Mouse (Mus musculus) left cerebral cortex, postnatal 25 days (tissue): ENCODE data around the gene Acta1. TPM values are rescaled to one million over a fixed set of nuclear protein-coding genes. Genes with fewer than 3 reads are reported as not detected.

Experiments
- DNase-seq, 2 experiments: peaks; one replicate each; pipeline ENCODE4 v3.0.0; 2022; ENCODE audit warnings: low spot score in 2 of 2, mixed read lengths in 1 of 2
- intact Hi-C: fragments of 180-260 bp; cut with DNase I; formaldehyde crosslinking; loops from one replicate; pipeline ENCODE4 v1.15.1; 2025
- total RNA-seq, 2 experiments: library from RNA; stranded (reverse); gene quantifications; 2 replicates each; pipeline ENCODE4 v1.2.3; 2021

Acta1 gene
- total RNA-seq, result 10 to 100 TPM; 12.1 to 13.9 TPM

DNA sequence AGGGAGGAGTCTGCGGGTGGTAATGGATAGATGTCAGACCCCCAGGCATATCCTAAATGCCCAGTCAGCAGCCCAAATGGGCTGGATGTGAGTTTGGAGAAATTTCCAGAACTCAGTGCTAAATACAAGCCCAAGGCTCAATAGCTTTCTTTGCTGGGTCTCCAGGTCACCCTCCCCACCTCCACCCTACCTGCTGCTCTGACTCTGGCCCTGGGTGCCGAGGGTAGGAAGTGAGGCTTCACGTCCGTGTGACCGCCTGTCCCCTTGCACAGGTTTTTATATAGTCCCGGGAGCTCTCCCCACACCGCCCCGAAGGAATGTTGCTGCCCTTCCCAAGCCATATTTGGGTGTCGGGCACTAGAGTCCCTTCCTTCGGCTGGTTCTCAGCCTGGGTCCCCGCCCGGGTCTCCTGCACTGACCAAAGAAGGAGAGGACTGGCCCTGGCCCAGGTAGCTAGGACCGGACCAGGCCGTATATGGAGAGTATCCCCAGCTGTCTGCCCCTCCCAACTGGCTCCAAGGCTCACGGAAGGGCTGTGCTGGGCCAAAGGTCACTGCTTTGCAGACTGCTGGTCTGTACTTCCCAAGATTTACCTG, at the start of gene Acta1:
Gene Acta1, minus strand, starts transcription at position 250 of the 596 bp plus-strand sequence.
- intact Hi-C loops, result no loop called here
- DNase-seq, result no peak

DNA sequence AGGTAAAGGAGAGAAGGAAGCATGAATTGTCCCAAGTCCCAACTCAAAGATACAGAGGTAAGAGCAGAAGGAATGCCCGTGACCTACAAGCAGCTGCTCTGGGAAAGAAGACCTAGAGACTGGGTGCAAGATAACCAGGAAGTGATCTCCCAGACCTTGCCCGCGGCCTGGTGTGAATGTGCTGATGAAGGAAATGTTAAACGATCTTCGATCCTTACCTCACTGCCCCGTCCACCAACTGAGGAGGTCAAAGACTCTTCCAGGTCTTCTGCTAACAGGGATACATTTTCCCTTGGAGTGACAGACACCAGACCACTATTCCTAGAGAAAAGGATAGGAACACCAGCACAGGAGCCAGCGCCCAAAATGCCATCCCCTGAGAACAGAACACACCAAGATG, 34.5 kb upstream of the Acta1 start:
- DNase-seq, result no peak
- intact Hi-C loops, result no loop called here

DNA sequence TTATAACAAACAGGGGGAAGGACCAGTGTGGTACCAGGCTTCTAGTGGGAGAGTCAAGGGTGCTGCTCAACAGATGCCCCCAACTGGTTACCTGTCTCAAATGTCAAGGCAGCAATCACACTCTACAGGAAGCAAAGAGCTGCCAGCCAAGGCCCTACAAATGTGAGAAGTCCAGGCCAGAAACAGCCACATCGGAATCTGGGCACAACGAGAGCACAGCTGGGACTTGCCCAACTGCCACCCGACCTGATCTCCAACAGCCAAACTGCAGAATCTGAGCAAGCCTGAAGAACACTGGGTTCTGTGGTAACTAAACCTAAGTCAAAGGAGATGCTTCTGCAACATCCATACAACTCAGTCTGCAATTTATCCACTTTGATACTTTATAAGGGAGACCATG, 31.1 kb upstream of the Acta1 start:
- no peak for DNase-seq
- intact Hi-C loops, result no loop called here

DNA sequence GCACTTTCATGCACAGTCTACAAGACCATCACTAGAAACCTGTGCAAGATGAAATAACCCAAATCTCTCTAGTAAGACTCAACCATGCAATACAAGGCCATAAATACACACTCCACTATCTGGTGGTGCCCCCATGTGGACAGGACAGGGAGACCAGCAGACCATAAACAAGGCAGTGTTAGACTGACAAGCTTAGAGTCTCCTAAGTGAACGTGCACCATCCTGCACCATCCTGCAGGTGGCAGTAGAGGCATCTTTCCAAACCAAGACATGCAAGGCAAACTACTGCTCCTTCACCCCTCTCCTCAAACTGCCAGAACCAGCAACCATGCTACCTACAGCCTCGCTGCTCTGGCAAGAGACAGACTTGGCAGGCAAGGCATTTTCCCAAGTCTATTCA, 30.2 kb upstream of the Acta1 start:
- intact Hi-C loops, result loop anchor here (5.0 kb wide), 2 partner anchors 132 to 423 kb away; no protein-coding TSS in a partner anchor

DNA sequence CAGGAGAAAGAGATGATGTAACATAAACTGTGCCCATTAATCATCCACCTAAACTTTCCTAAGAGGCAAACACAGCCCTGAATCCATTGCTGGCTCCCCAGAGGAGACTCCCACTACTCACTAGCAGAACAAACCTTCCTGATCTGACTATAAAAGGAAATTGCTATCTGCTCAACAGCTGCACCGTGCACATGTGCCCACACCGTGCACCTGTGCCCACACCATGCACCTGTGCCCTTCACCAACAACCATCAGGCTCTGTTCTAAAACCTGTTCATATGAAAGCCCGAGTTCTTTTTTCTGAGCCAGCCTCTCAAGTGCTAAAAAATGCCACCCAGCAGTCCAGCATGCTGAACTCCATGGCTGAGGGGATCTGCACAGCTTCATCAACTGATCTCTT, 20.1 kb upstream of the Acta1 start:
- intact Hi-C loops, result no loop called here
- no peak for DNase-seq

More for the DNA sequence above, 30.2 kb upstream of the Acta1 start:
- peak; percentile 83 to 95 for DNase-seq

DNA sequence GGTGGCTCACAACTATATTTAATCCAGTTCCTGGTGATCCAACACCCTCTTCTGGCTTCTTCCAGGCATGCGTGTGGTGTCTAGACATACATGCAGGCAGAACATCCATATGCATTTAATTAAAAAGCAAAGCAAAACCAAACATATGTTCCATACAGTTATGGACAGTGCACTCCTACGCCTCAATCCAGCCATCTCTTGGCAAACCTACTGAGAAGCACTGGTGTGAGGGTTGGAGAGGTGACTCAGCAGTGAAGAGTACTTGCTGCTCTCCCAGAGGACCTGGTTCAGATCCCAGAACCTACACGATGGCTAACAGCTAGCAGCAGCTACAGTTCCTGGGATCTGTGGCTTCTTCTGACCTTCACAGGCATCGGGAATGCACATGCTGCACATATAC, 17.7 kb upstream of the Acta1 start:
- intact Hi-C loops, result loop anchor here (2.0 kb wide), 1 partner anchor 71 kb away; no protein-coding TSS in a partner anchor
- peak in 1 of 2 experiments; percentile 87 for DNase-seq

DNA sequence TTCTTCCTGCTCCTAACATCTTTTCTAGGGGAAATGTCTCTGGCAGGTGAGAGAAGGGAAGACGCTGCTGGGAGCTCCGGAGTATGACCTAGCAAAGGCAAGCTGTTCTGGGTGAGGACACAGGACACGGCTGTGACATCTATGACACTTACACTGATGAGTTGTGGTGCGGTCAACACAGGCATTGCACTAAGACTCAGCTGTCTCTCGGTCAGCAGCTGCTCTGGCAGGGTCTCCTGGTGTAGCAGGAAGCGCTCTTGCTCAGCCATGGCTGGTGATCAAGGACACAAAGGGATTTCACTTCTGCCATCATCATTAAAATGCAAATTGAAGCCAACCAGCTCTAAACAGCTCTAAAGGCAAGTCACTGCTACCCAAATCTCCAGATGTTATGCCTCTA, 13.1 kb upstream of the Acta1 start:
- intact Hi-C loops, result no loop called here
- no peak for DNase-seq

DNA sequence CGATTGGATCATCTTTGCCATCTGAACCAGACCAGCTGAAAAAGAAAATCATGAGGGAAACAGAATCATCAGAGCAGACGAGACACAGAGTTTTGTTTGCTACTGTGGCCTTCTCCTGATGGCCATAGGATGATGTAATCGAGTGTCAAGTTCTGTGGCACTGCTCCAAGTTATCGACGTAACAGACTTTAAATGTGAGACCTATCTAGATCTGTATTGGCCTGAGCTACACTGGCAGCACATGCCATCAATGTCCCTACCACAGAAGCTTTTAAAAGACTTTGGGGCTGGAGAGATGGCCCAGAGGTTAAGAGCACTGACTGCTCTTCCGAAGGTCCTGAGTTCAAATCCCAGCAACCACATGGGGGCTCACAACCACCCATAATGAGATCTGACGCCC, 8.1 kb upstream of the Acta1 start:
- no peak for DNase-seq
- intact Hi-C loops, result no loop called here

DNA sequence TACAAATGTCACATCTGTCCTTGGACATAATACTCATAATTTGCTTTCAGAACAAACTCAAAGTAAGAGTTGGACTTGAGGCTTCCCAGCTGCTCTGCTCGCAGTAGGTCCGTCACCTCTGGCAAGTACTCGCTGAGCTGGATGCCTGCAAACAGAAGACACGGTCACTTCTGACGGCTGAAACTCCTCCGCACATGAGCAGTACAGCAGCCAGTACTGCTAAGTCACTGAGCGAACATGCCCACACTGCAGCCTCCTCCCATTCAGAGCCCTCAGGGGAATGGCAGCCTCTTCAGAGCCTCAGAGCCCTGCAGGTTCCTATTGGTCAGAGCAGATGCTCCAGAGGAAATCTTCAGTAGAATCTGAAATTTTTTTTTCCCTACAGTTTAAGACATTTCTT, 4.8 kb upstream of the Acta1 start:
- intact Hi-C loops, result no loop called here
- DNase-seq, result peak in 1 of 2 experiments; percentile 71

DNA sequence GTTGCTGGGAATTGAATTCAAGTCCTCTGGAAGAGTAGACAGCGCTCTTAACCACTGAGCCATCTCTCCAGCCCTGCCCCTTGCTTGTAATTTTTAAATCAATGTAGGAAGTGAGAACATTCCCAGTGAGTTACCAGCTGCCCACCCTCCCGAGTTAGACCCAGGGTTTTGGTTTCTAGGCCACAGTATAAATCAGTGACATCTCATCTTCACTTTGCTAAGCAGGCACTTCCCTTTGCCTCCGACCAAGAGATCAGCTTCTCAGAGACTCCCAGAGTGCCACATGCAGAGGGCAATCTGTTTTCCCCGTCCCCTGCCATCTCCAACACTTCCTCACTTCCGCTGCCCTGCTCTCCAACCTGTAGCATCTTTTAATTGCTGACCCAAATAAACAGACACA, 4.0 kb upstream of the Acta1 start:
- intact Hi-C loops, result no loop called here
- DNase-seq, result peak in 1 of 2 experiments; percentile 57

DNA sequence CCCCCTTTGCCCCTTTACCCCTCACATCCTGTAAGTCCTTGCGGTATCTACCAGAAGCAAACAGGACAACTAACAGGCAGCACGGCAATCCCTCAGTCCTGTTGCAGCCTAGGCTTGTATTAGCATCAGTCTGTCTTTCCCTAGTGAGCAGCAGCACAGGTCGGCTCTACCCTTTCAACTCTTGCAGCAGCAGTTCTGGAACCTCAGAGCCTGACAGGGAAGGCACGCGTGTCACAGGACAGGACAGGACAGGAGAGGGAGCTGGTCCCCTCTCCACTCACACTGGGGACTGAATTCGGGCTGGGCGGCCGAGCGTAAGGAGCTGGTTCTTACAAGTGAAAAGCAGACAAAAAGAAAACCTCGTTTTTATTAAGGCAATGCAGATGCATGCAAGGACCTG, 2.2 kb upstream of the Acta1 start:
- DNase-seq, result no peak
- intact Hi-C loops, result no loop called here

DNA sequence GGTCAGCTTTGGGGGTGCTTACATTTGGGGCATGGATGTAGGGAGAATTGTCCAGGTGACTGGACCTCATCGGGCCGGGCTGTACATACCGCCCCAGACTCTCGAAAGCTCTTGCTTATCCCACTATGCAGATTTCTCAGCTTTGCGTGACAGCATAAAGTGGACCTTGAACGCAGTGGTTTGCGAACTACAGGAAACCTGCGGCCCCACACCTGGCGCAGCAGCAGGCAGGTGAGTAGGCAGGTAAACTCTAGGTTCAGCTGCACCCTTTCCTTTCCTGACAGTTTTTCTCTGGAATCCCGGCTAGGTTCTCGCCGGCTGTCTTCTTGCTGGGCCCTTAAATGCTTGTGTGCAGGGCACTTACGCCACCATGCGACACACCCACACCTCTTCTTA, 1.8 kb upstream of the Acta1 start:
- intact Hi-C loops, result no loop called here
- no peak for DNase-seq

DNA sequence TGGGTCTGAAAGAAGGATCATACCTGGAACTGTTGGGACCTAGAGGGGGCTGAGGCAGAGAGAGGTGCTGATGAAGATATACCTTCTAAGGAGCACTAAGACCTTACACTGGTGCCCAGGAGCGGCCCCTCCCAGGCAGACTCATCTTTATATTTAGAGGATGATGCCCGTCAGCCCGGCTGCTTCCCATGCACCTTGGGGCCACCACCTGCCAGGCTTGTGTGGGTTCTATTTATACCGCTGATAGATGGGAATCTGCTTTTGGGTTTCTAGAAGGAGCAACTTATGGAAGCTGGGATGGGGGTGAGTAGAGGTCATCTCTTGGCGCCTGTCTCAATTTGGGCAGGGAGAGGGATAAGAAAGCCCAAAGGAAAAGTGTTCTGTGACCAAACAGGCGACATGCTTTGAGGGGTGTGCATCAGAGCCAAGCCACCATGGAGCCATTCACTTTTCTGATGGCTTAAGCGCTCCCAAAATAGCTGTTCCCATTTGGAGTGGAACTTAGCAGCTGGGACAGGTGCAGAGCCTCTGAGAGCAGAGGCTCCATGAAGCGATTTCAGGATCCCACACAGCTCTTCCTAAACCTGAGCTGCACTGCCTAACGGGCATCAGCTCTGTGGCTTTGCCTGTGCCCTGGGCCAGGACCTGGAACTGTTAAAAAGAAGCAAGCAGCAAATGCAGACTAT, 1.3 kb upstream of the Acta1 start:
- DNase-seq, result no peak
- intact Hi-C loops, result no loop called here

DNA sequence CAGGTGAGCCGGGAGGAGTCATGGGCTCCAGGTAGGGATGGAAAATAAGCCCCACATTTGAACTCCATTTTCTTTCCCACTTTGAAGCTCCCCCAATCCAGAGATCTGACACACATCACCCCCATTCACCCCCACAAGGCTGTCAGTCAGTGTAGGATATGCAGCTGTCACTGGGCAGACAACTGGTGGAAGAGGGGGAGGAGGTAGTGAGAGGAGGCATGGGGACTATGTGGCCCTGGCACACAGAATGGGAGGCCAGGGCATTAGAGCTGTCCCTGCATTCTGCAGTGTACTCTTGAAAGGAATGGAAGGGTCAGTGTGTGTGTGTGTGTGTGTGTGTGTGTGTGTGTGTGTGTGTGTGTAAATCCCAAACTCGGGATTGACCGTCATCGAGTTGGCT, 679 bp upstream of the Acta1 start:
- DNase-seq, result no peak
- intact Hi-C loops, result no loop called here

DNA sequence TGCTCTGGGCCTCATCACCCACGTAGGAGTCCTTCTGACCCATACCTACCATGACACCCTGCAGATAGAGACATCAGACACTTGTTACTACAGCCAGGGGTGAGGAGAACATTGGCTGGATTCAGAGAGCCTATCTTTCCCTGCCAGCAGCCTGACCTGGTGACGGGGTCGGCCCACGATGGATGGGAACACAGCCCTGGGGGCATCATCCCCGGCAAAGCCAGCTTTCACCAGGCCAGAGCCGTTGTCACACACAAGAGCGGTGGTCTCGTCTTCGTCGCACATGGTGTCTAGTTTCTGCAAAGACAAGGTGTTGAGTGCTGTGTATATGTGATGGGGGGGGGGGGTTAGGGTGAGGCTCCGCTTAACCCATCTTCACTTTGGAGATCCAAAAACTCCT, 1.1 kb downstream of the Acta1 start:
- intact Hi-C loops, result no loop called here
- no peak for DNase-seq

DNA sequence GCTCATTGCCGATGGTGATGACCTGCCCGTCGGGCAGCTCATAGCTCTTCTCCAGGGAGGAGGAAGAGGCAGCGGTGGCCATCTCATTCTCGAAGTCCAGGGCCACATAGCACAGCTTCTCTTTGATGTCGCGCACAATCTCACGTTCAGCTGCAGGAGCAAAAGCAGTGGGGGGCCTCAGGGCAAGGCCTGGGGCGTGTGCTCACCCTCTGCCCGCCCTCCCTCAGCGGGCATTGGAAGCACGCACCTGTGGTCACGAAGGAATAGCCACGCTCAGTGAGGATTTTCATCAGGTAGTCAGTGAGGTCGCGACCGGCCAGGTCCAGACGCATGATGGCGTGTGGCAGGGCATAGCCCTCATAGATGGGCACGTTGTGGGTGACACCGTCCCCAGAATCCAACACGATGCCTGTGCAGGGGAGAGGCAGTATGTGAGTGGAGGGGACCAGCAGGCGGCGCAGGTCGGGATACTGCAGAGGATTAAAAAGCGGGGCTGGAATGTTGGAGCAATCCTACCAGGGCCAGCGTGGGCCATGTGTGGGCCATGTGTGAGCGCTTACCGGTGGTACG, 1.9 kb downstream of the Acta1 start:
- DNase-seq, result peak in 1 of 2 experiments; percentile 55
- intact Hi-C loops, result no loop called here

DNA sequence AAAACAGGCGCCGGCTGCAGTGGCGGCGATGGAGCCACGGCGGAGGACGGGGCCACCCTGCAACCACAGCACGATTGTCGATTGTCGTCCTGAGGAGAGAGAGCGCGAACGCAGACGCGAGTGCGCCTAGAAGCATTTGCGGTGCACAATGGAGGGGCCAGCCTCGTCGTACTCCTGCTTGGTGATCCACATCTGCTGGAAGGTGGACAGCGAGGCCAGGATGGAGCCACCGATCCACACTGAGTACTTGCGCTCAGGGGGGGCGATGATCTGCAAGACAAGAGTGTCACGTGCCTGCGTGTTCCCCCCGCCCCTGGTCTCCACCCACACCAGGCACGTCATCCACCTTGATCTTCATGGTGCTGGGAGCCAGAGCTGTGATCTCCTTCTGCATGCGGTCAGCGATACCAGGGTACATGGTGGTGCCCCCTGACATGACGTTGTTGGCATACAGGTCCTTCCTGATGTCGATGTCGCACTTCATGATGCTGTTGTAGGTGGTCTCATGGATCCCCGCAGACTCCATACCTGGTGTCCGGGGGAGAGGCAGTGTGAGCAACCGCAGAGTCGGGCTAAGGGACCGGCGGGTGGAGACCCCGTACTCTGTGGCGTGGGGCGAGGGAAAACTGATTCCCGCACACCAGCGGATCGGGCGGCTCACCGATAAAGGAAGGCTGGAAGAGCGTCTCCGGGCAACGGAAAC, 2.5 kb downstream of the Acta1 start:
- intact Hi-C loops, result no loop called here
- DNase-seq, result peak; percentile 86 to 94

DNA sequence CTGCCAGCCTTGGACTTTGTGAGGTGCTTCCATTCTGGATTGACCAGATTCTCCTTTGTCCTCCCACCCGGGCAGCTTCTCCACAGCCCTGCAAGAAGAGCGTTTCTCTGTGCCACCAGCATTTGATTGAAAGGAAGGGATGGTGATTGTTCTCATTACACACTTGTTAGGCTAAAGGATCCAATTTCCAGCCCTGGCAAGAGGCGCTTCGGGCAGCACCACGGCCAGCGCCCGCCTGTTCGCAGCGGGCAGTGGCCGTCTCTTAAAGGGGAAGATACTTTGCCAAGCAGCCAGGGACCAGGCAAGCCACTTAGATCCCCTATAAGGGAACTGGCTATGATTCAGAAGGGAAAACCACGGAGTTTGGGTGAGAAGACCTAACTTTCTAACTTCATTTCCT, 3.3 kb downstream of the Acta1 start:
- intact Hi-C loops, result no loop called here
- DNase-seq, result no peak

DNA sequence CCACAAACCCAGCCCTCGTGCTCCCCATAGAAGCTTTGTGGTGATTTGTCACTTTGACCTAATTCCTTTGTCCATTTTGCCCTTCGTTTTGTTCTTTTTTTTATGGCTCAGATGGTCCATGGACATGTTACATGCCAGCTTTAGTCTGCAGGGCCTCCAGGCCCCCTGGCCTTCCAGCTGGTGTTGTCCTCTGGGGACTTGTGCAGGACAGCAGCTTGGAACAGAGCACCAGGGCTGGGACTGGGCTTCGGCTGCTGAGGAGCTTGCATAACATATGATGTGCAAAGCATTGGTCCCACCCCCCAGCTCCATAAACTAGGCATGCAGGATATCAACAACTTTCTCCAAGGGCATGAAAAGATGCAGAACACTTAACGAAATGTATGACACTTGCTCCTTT, 4.8 kb downstream of the Acta1 start:
- intact Hi-C loops, result no loop called here
- no peak for DNase-seq

DNA sequence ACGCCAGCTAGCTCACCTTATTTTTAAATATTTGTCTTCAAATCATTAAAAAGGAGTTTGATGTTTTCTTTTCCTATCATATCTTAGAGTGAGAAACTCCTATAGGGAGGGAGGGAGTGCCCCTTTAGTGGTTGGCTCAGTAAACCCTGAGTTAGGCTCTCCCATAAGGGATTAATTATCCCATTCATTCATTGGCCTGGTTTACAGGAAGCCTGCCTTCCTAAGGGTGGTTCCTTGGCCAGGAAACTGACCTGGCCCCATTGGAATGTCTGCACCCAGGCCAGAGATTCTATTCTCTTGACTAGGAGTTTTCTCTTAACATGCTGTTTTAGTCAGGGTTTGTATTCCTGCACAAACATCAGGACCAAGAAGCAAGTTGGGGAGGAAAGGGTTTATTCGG, 6.6 kb downstream of the Acta1 start:
- intact Hi-C loops, result no loop called here

DNA sequence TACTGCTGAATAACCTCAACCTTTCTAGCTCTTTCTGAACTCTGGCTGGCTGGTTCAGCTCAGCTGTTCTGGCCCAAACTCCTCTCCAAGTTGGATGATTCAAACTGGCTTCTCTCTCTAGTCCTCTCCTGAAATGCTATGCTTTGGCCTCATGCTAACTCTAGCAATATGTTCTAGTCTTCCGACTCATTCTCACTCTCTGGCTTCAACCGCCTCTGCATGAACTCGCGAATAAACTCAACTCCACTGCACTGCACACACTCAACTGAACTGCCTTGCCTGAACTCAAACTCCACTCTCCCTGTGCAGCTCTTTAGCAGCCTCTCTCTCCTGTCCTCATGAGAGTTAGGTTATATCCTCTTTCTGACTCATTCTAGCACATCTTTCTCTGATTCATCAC, 7.4 kb downstream of the Acta1 start:
- peak in 1 of 2 experiments; percentile 60 for DNase-seq
- intact Hi-C loops, result no loop called here

More for the DNA sequence above, 6.6 kb downstream of the Acta1 start:
- DNase-seq, result no peak
